Mouse (Mus musculus) adrenal gland, postnatal 25 days (tissue): ENCODE measurements at regions not wholly inside any gene's neighbourhood (a gene's known extent, or its start where the extent isn't known, plus 50 kb on each side); places are given as distances from the start of the nearest gene placed in this dataset.

Source experiments
- DNase-seq: peaks from one replicate; pipeline ENCODE4 v3.0.0; 2021; ENCODE audit warnings: mixed read lengths
- microRNA-seq, 2 experiments: library from miRNA; unstranded; fragments of <30 nt; microRNA quantifications; one replicate each; pipeline ENCODE4 v1.2.0; 2021

DNA sequence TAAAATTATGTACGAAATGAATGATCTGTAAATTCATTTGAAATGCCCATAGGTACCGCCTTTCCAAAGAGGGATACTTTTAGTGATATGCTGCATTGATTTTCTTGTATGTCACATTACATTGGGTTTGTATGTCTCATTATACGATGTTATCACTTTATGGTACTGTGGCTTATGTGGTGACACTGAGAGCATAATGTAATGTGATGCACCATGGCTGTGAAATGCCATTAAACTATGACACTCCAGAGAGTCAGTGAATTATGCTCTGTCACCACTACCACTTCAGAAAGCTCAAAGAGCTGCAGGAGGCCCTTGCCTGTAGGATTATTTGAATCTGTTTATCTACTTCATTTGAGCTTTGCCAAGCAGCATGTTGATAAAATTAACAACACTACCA is 695.4 kb upstream of the Slc10a2 start:
- no peak for DNase-seq

DNA sequence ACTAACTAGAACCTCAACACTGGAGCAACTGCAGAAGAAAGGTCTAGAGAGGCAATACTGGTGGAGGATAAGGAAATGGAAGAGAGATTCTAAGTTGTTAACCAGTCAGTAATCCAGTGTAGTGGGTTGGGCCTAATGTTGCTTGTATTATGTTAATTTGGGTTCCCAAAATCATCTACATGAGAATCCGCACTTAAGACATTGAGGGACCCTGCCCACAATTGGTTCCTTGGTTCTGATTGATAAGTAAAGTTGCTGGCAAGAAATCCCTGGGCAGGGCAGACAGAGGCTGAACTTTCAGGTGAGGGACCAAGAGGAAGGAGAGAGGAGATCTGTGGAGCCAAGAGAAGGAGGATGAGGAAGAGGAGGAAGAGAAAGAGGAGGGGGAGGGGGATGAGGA is 651.2 kb upstream of the Slc10a2 start:
- DNase-seq: no peak

DNA sequence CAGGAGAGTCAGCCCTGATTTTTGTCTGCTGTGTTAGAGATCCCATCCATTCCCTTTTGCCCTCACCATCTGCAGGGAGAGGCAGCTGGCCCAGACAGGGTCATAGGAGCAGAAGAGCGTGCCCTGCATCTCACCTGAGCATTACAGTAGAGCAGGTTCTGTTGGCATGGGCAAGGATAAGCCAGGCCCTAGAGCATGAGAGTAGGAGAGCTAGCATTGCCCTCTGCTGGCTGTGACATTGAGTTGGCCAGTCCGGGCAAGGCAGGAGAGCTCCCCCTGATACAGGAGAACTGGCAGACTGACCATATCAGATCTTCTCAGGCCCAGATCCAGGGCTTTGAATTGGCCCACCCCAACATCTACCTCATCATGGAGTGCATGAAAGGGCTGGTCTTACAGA is 634.4 kb upstream of the Slc10a2 start:
- DNase-seq: peak; percentile 7

DNA sequence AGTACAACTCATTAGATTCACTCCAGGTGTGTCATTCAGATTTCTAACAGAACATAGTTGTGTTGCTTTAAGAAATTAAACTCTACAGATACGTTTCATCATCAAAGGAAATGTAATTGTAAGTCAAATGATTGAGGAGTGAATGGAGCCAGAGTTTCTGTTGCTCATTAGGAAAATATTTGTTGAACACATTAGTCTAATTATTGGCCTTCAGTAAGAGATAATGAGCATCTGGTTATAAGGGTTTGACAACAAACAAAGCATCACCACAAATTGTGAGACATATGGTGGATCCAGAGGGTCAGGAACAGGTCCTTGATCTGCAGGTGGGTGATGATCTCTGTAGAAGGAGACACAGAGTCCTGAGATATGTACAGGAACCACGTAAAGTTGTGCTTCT is 622.3 kb upstream of the Slc10a2 start:
- DNase-seq: no peak

DNA sequence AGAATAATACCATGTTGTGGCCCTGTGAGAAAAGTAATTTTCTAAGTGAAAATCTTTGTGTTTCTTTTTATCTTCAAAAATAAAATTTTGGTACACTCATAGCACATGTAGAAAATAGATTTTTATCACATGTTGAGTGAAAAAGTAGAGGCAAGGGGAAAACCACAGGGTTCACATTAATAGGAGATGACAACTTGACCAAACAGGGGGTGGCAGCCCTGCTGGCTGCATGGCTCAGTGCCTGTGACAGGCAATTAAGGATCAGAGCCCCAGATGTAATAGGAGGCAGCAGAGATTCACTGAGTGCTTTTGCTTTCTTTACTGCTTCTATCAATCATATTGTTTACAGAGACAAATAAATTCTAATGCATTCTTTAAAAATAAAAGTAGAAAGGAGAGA is 582.8 kb upstream of the Slc10a2 start:
- no peak for DNase-seq

DNA sequence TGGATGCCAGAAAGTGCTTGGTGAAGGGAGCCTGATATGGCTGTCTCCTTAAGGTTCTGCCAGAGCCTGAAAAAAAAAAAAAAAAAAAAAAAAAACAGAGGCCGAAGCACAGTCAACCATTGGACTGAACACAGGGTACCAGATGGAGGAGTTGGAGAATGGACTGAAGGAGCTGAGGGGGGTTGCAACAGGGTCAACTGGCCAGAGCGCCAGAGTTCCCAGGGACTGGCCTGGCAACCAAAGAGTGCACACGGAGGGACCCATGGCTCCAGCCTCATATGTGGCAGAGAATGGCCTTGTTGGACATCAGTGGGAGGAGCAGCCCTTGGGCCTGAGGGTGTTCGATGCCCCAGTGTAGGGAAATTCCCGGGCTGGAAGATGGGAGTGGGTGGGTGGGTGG is 569.8 kb upstream of the Slc10a2 start:
- DNase-seq: no peak

Small RNA genes lying in the stretch of these regions (microRNA-seq; reads per million reads assigned to microRNA genes)
- gene Gm22565: 0 reads per million in 2 experiments
